Mouse (Mus musculus) midbrain, embryonic 15.5 days (tissue): ENCODE measurements around the gene Krt12. TPM values are rescaled to one million over a fixed set of nuclear protein-coding genes. Genes with fewer than 3 reads are reported as not detected.

Experiments used
- ATAC-seq: fragments of 200-750 bp; cut with Nextera tagmentation; replicated peaks from 2 replicates; pipeline ENCODE4 v1.8.0; 2017; ENCODE audit warnings: moderate TSS enrichment
- H3K27ac ChIP-seq: fragments of 300-500 bp; sonication (generic); 2 replicates; pipeline ENCODE4 v1.5.1; 2015; ENCODE audit warnings: mild to moderate bottlenecking, inconsistent platforms
- H3K27me3 ChIP-seq: fragments of 300-500 bp; sonication (generic); replicated peaks from 2 replicates; pipeline ENCODE4 v1.6.1; 2015; ENCODE audit warnings: inconsistent platforms
- H3K36me3 ChIP-seq: fragments of 300-500 bp; sonication (generic); replicated peaks from 2 replicates; pipeline ENCODE4 v1.6.1; 2015; ENCODE audit warnings: inconsistent platforms
- H3K4me1 ChIP-seq: fragments of 300-500 bp; sonication (generic); 2 replicates; pipeline ENCODE4 v1.6.1; 2015; ENCODE audit warnings: inconsistent platforms
- H3K4me2 ChIP-seq: fragments of 300-500 bp; sonication (generic); 2 replicates; pipeline ENCODE4 v1.6.1; 2015; ENCODE audit warnings: inconsistent platforms, mild to moderate bottlenecking, moderate library complexity
- H3K4me3 ChIP-seq: fragments of 300-500 bp; sonication (generic); 2 replicates; pipeline ENCODE4 v1.5.1; 2015; ENCODE audit warnings: mild to moderate bottlenecking, inconsistent platforms
- H3K9ac ChIP-seq: fragments of 300-500 bp; sonication (generic); 2 replicates; pipeline ENCODE4 v1.6.1; 2015; ENCODE audit warnings: mild to moderate bottlenecking, inconsistent platforms
- H3K9me3 ChIP-seq: fragments of 300-500 bp; sonication (generic); 2 replicates; pipeline ENCODE4 v1.6.1; 2016; ENCODE audit warnings: inconsistent platforms
- WGBS: fragments of 180-500 bp; shearing (Covaris S2); methylation state at CpG from one replicate; pipeline ENCODE4 v1.1.7; 2015; ENCODE audit warnings: mixed read lengths; 5-methylcytosine and 5-hydroxymethylcytosine counted together
- polyA plus RNA-seq: library from polyadenylated mRNA; unstranded; fragments of >200 nt; fragmentation: Nextera tagmentation; extraction: Ambion mirVana; gene quantifications from 2 replicates; pipeline ENCODE4 v1.2.1, GENCODE M21; 2015

Krt12 gene
- polyA plus RNA-seq, 1 experiment from 2014 or later = 0.23 TPM

DNA sequence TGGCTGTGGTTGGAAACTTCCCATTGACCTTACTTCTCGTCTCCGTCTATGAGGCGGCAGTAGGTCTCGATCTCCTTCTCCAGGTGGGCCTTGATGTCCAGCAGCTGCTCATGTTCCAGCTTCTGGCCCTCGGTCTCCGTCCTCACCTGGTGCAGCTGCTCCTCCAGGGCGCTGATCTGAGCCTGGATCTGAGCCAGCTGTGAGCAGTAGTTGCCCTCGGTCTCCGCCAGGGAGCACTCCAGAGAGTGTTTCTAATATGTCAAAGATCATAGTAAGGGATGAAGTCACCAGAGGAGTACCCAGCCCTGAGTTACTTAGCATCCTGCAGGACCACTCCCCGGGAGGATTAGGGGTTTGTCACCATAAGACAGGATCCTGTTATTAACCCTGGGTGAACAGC is 55.3 kb downstream of the Krt12 start:
- no peaks in the 10 kb centered on the region for H3K27me3 ChIP-seq
- H3K4me1 ChIP-seq = 0 out of 2 replicates have a peak, but pooled peaks cover 3% of the 10 kb centered on the region
- no peak overlapping the region for H3K9ac ChIP-seq
- H3K4me3 ChIP-seq = no peak overlapping the region
- no peaks in the 10 kb centered on the region for H3K36me3 ChIP-seq
- WGBS = 49% methylated on average over 10 of the region's 10 CpGs
- H3K4me2 ChIP-seq = no peak overlapping the region
- no peaks in the 10 kb centered on the region for H3K9me3 ChIP-seq
- ATAC-seq = no peak
- no peak overlapping the region for H3K27ac ChIP-seq

Other genes starting within 250 kb of the Krt12 start
- gene Smarce1, start 191.2 kb downstream of the Krt12 start, polyA plus RNA-seq = 322 and 331 TPM in 2 replicates
- gene Krt222, start 178.2 kb downstream of the Krt12 start, polyA plus RNA-seq = 6.8 and 8.1 TPM in 2 replicates
- gene Krt24, start 137.0 kb downstream of the Krt12 start, polyA plus RNA-seq = not detected in 2 replicates
- gene Krt25, start 99.3 kb downstream of the Krt12 start, polyA plus RNA-seq = 0.11 and 0.22 TPM in 2 replicates
- 0.14 and 0.22 TPM in 2 replicates for gene Krt26, start 84.3 kb downstream of the Krt12 start, polyA plus RNA-seq
- 0.10 and 0.21 TPM in 2 replicates for gene Krt27, start 71.2 kb downstream of the Krt12 start, polyA plus RNA-seq
- 0.21 and 0.45 TPM in 2 replicates for gene Krt28, start 47.4 kb downstream of the Krt12 start, polyA plus RNA-seq
- 24.4 and 25.0 TPM in 2 replicates for gene Krt10, start 32.9 kb downstream of the Krt12 start, polyA plus RNA-seq
- 0.19 and 0.20 TPM in 2 replicates for gene Krt20, start 15.9 kb upstream of the Krt12 start, polyA plus RNA-seq
- gene Krt23, start 70.9 kb upstream of the Krt12 start, polyA plus RNA-seq = 0.18 TPM in 1 of 2 replicates, not detected in the other
- not detected in 2 replicates for gene Krt39, start 99.1 kb upstream of the Krt12 start, polyA plus RNA-seq
- not detected in 2 replicates for gene Krt40, start 120.9 kb upstream of the Krt12 start, polyA plus RNA-seq
- not detected in 2 replicates for gene Krtap3-3, start 128.6 kb upstream of the Krt12 start, polyA plus RNA-seq
- not detected in 2 replicates for gene Krtap3-2, start 134.6 kb upstream of the Krt12 start, polyA plus RNA-seq
- not detected in 2 replicates for gene Gm11939, start 137.2 kb upstream of the Krt12 start, polyA plus RNA-seq
- gene Krtap3-1, start 144.4 kb upstream of the Krt12 start, polyA plus RNA-seq = not detected in 2 replicates
- not detected in 2 replicates for gene Krtap1-5, start 158.8 kb upstream of the Krt12 start, polyA plus RNA-seq
- gene Krtap1-4, start 161.4 kb upstream of the Krt12 start, polyA plus RNA-seq = not detected in 2 replicates
- not detected in 2 replicates for gene Krtap1-3, start 169.1 kb upstream of the Krt12 start, polyA plus RNA-seq
- not detected in 2 replicates for gene Krtap9-3, start 175.8 kb upstream of the Krt12 start, polyA plus RNA-seq
- not detected in 2 replicates for gene Gm11938, start 181.0 kb upstream of the Krt12 start, polyA plus RNA-seq
- gene Gm11937, start 187.9 kb upstream of the Krt12 start, polyA plus RNA-seq = not detected in 2 replicates
- gene Krtap2-4, start 192.6 kb upstream of the Krt12 start, polyA plus RNA-seq = not detected in 2 replicates
- gene Gm11562, start 198.2 kb upstream of the Krt12 start, polyA plus RNA-seq = not detected in 2 replicates
- gene Krtap4-1, start 206.0 kb upstream of the Krt12 start, polyA plus RNA-seq = not detected in 2 replicates
- gene Krtap4-2, start 212.8 kb upstream of the Krt12 start, polyA plus RNA-seq = not detected in 2 replicates
- gene Krtap4-7, start 221.8 kb upstream of the Krt12 start, polyA plus RNA-seq = not detected in 2 replicates
- not detected in 2 replicates for gene Gm11555, start 228.0 kb upstream of the Krt12 start, polyA plus RNA-seq
- gene Gm11563, start 236.7 kb upstream of the Krt12 start, polyA plus RNA-seq = not detected in 2 replicates
- not detected in 2 replicates for gene Krtap4-6, start 243.7 kb upstream of the Krt12 start, polyA plus RNA-seq